Mouse (Mus musculus) kidney, embryonic 16.5 days (tissue): ENCODE data around the gene Zfand3. TPM values are rescaled to one million over a fixed set of nuclear protein-coding genes. Genes with fewer than 3 reads are reported as not detected.
A peak's percentile ranks its signal among the peaks of the same experiment; 100 is the strongest.

Experiments used
- ATAC-seq: fragments of 200-750 bp; cut with Nextera tagmentation; 2 replicates; pipeline ENCODE4 v1.8.0; 2017; ENCODE audit warnings: moderate TSS enrichment; ENCODE audit not compliant: low FRiP score, low TSS enrichment
- H3K27ac ChIP-seq: fragments of 300-500 bp; sonication (generic); 2 replicates; pipeline ENCODE4 v1.5.1; 2014; ENCODE audit warnings: low read length
- H3K27me3 ChIP-seq: fragments of 300-500 bp; sonication (generic); 2 replicates; pipeline ENCODE4 v1.6.1; 2014; ENCODE audit warnings: low read length, control low read depth, mixed read lengths; ENCODE audit not compliant: insufficient read depth
- H3K36me3 ChIP-seq: fragments of 300-500 bp; sonication (generic); 2 replicates; pipeline ENCODE4 v1.6.1; 2014; ENCODE audit warnings: low read length, control low read depth, mixed read lengths; ENCODE audit not compliant: insufficient read depth
- H3K4me1 ChIP-seq: fragments of 300-500 bp; sonication (generic); 2 replicates; pipeline ENCODE4 v1.6.1; 2014; ENCODE audit warnings: low read length, control low read depth, mixed read lengths; ENCODE audit not compliant: insufficient read depth
- H3K4me2 ChIP-seq: fragments of 300-500 bp; sonication (generic); replicated peaks from 2 replicates; pipeline ENCODE4 v1.6.1; 2014; ENCODE audit warnings: low read depth, low read length
- H3K4me3 ChIP-seq: fragments of 300-500 bp; sonication (generic); 2 replicates; pipeline ENCODE4 v1.5.1; 2014; ENCODE audit warnings: mild to moderate bottlenecking, low read length
- H3K9ac ChIP-seq: fragments of 300-500 bp; sonication (generic); replicated peaks from 2 replicates; pipeline ENCODE4 v1.6.1; 2014; ENCODE audit warnings: low read length
- H3K9me3 ChIP-seq: fragments of 300-500 bp; sonication (generic); 2 replicates; pipeline ENCODE4 v1.6.1; 2016; ENCODE audit warnings: low read length, control low read depth
- WGBS: fragments of 180-500 bp; shearing (Covaris S2); extraction: QIAGEN DNeasy Blood & Tissue Kit; methylation state at CpG from one replicate; pipeline ENCODE4 v1.1.7; 2014; 5-methylcytosine and 5-hydroxymethylcytosine counted together
- polyA plus RNA-seq: library from polyadenylated mRNA; unstranded; fragments of >200 nt; fragmentation: Nextera tagmentation; extraction: Ambion mirVana; gene quantifications from 2 replicates; pipeline ENCODE4 v1.2.1, GENCODE M21; 2015

The Zfand3 gene
- polyA plus RNA-seq, result 62.0 and 64.9 TPM in 2 replicates

DNA sequence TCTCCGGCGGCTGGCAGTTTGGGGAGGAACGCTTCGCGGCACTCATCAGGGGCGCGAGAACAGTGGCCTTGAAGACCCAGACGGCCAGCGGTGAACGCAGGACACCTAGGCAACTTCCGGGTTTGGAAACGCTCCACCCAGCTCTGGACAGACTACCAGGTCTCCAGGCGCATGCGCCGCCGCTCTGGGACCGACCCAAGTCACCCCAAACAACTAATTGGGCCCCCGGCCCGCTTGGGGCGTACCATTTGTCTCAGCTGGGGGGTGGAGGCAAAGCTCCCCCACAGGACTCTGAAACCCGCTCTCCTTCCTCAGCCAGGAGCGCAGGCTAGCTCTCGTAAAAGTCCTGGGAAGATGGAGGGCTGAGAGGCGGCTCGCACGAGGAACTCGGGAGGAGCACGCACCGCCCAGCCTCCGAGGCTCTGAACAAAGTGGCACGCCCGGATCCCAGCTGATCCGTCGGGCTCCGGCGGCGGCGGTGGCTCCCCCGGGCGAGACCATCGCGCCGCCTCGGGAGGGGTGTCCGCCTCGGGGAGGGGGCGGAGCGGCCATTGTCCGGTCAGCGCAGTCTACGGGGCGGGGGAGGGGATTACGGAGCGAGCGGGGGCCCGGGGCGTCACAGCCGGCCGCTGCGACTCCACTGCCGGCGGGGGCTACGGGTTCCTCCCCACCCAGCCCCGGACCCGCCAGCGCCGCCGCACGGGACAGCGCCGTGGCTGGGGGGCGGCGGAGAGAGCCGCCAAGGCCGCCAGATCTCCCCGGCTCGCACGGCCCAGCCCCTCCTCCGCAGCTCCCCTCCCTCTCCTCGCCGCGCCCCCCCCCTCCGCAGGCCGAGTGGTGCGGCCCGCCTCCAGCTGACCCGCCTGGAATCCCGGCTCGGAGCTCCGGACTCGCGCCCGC, at the start of gene Zfand3:
Zfand3 (plus strand) TSS at position 531 of the 900 bp plus-strand sequence.
- H3K4me2 ChIP-seq, result peak within 1 kb of the TSS; percentile 90
- peak within 1 kb of the TSS; percentile 98 for H3K4me3 ChIP-seq
- H3K9ac ChIP-seq, result peak within 1 kb of the TSS; percentile 100
- peaks cover 37% of the 10 kb centered on the region for H3K4me1 ChIP-seq
- no peaks in the 10 kb centered on the region for H3K36me3 ChIP-seq
- peak within 1 kb of the TSS; percentile 100 for H3K27ac ChIP-seq
- peak; percentile 94 for ATAC-seq
- no peaks in the 10 kb centered on the region for H3K9me3 ChIP-seq
- under 1% methylated on average over 54 of the region's 93 CpGs for WGBS
- H3K27me3 ChIP-seq, result no peaks in the 10 kb centered on the region

- H3K27ac ChIP-seq, result no peak overlapping the region
- peaks cover 8% of the 10 kb centered on the region; the same call in 1 of the 2 replicates for H3K9me3 ChIP-seq
- H3K9ac ChIP-seq, result no peak overlapping the region
- no peak for ATAC-seq
- 72% methylated on average over 8 of the region's 8 CpGs for WGBS
- H3K4me2 ChIP-seq, result no peak overlapping the region
- H3K4me3 ChIP-seq, result no peak overlapping the region
- H3K27me3 ChIP-seq, result no peaks in the 10 kb centered on the region
- H3K36me3 ChIP-seq, result no peaks in the 10 kb centered on the region
- H3K4me1 ChIP-seq, result peaks cover 11% of the 10 kb centered on the region
Measured at GRCm38 (mm10) chr17:29955880-29956279, 48.7 kb upstream of the Zfand3 start.

DNA sequence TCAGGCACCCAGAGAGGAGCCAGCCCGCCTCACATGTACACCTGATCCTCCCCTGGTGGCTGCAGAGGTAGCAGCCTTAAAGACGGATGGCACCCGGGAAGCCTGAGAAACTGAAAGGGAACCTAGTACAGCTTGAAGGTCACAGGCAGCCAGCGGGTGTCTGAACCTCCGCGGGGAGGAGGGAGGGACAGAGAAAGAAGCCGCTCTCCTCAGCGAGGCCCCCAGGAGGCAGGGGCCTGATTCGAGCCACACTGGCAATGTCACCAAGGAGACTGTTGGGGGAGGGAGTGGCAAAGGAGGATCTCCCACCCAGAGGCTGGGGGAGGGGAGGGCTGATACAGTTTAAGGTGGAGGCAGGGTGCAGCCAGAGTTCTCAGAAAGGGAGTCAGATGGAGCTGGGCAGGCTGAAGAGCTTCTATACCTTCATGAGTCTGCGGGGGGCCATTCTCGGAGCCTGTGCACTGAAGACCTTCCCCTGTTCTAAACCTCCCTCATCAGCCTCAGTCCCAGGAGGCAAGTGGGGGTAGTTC, 40.7 kb upstream of the Zfand3 start:
- H3K9ac ChIP-seq, result peak overlapping the region; percentile 3
- no peaks in the 10 kb centered on the region for H3K36me3 ChIP-seq
- peaks cover 14% of the 10 kb centered on the region for H3K27me3 ChIP-seq
- peaks cover 23% of the 10 kb centered on the region for H3K4me1 ChIP-seq
- ATAC-seq, result peak; percentile 77
- WGBS, result 3% methylated on average over 11 of the region's 11 CpGs
- peak overlapping the region; percentile 37 for H3K4me2 ChIP-seq
- no peaks in the 10 kb centered on the region for H3K9me3 ChIP-seq
- peak overlapping the region; percentile 5; the same call in 1 of the 2 replicates for H3K4me3 ChIP-seq
- H3K27ac ChIP-seq, result no peak overlapping the region; the same call in 1 of the 2 replicates

DNA sequence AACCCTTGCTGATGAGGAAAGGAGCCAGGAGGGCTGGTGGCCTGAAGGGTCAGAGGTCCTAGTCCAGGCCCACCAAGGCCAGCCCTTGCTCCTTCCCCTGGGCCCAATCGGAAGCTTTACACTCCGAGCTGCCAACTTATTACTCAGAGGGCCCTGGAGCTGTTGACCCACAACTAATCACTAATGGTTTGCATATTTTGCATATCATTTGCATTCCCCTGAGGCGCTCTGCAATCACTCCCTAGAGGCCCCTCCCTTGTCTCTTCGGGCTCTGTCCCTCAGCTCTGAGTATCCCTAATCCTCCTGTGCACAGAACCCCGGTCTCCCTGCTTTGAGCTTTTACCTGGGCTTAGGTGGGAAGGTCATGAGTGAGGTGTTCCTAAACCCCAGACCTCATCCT, 39.0 kb upstream of the Zfand3 start:
- no peak overlapping the region for H3K4me2 ChIP-seq
- 35% methylated on average over 5 of the region's 5 CpGs for WGBS

GRCm38 (mm10) chr17:29970037-29970555, 34.4 kb upstream of the Zfand3 start, which contains the start of gene Mdga1:
Gene Mdga1, minus strand, starts transcription at chr17:29970087.
- no peak within 1 kb of the TSS for H3K4me2 ChIP-seq
- H3K9me3 ChIP-seq, result no peaks in the 10 kb centered on the region
- H3K4me1 ChIP-seq, result peaks cover 7% of the 10 kb centered on the region; the same call in 1 of the 2 replicates
- H3K27ac ChIP-seq, result no peak within 1 kb of the TSS
- H3K27me3 ChIP-seq, result peaks cover 10% of the 10 kb centered on the region; the same call in 1 of the 2 replicates
- no peak within 1 kb of the TSS for H3K9ac ChIP-seq
- 51% methylated on average over 7 of the region's 7 CpGs for WGBS
- ATAC-seq, result no peak
- no peak within 1 kb of the TSS for H3K4me3 ChIP-seq
- H3K36me3 ChIP-seq, result no peaks in the 10 kb centered on the region

More for the DNA sequence above, 39.0 kb upstream of the Zfand3 start:
- Histone ChIP-seq H3K9ac (no peak overlapping the region), H3K9me3 (no peaks in the 10 kb centered on the region), H3K4me1 (peaks cover 26% of the 10 kb centered on the region), H3K27me3 (peaks cover 14% of the 10 kb centered on the region), H3K27ac (no peak overlapping the region), H3K36me3 (no peaks in the 10 kb centered on the region), H3K4me3 (no peak overlapping the region)
- no peak for ATAC-seq

GRCm38 (mm10) chr17:29971761-29972432, 32.6 kb upstream of the Zfand3 start:
- ATAC-seq, result peak; percentile 77
- Histone ChIP-seq H3K4me3 (no peak overlapping the region), H3K27ac (no peak overlapping the region), H3K9me3 (no peaks in the 10 kb centered on the region), H3K36me3 (no peaks in the 10 kb centered on the region), H3K9ac (no peak overlapping the region), H3K27me3 (peaks cover 2% of the 10 kb centered on the region; the same call in 1 of the 2 replicates), H3K4me2 (peak overlapping the region; percentile 13; the same call in 1 of the 2 replicates), H3K4me1 (peaks cover 7% of the 10 kb centered on the region; the same call in 1 of the 2 replicates)
- WGBS, result 15% methylated on average over 15 of the region's 15 CpGs

DNA sequence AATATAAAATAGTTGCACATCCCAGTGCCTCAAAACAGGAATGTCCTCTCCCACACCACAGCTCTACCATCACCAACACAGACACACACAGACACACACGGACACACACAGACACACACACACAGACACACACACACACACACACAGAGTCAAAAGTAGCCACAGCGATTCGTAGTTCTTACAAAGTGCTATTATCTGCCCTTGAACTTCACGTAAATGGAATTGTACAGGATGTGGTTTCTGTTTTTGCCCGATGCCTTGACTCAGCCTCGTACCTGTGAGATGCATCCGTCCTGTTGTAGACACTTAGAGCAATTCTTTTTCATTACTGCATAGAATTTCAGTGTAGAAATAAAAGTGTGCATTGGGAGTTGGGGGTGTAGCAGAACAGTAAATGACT, 31.3 kb upstream of the Zfand3 start:
- Histone ChIP-seq H3K27me3 (peaks cover 2% of the 10 kb centered on the region; the same call in 1 of the 2 replicates), H3K4me1 (peaks cover 7% of the 10 kb centered on the region; the same call in 1 of the 2 replicates), H3K9ac (no peak overlapping the region), H3K4me2 (no peak overlapping the region), H3K4me3 (no peak overlapping the region), H3K9me3 (no peaks in the 10 kb centered on the region), H3K27ac (no peak overlapping the region), H3K36me3 (no peaks in the 10 kb centered on the region)
- WGBS, result 89% methylated on average over 7 of the region's 7 CpGs
- no peak for ATAC-seq

- ATAC-seq, result peak; percentile 59; the same call in 1 of the 2 replicates
- peaks cover 4% of the 10 kb centered on the region; the same call in 1 of the 2 replicates for H3K4me1 ChIP-seq
- H3K27ac ChIP-seq, result no peak overlapping the region
- H3K9me3 ChIP-seq, result no peaks in the 10 kb centered on the region
- H3K36me3 ChIP-seq, result no peaks in the 10 kb centered on the region
- no peak overlapping the region for H3K4me2 ChIP-seq
- 0 out of 2 replicates have a peak, but pooled peaks cover 2% of the 10 kb centered on the region for H3K27me3 ChIP-seq
- 9% methylated on average over 8 of the region's 8 CpGs for WGBS
- H3K4me3 ChIP-seq, result no peak overlapping the region
- no peak overlapping the region for H3K9ac ChIP-seq
Measured at GRCm38 (mm10) chr17:29975731-29976130, 28.8 kb upstream of the Zfand3 start.

- no peaks in the 10 kb centered on the region for H3K36me3 ChIP-seq
- WGBS, result 47% methylated on average over 4 of the region's 4 CpGs
- no peak overlapping the region for H3K27ac ChIP-seq
- H3K27me3 ChIP-seq, result 0 out of 2 replicates have a peak, but pooled peaks cover 2% of the 10 kb centered on the region
- no peaks in the 10 kb centered on the region for H3K4me1 ChIP-seq
- no peak overlapping the region for H3K4me3 ChIP-seq
- ATAC-seq, result no peak
- H3K4me2 ChIP-seq, result no peak overlapping the region
- no peaks in the 10 kb centered on the region for H3K9me3 ChIP-seq
- no peak overlapping the region for H3K9ac ChIP-seq
Measured at GRCm38 (mm10) chr17:29979020-29979419, 25.5 kb upstream of the Zfand3 start.
